Mouse (Mus musculus): ENCODE measurements around the gene Perm1.

The Perm1 gene

DNA sequence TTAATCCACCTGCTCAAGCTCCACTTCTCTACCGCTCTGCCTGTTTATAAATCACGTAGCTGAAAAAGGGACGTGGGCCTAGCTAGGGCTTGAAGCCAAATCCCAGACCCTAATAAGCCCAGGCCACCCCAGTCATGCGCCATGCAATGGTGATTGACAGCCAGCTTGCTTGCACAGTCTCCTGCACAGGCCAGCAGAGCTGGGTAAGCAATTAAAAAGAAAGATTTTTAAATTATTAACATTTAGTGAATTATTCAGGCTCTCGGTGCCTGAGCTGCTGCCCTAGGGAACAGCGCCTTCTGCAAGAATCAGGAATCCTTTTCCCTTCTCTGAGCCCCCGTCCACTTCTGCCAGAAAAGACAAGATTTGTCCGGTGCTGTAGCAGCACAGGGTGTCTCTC lies 35.4 kb downstream of the Perm1 start:
- DNase-seq, result no peak

DNA sequence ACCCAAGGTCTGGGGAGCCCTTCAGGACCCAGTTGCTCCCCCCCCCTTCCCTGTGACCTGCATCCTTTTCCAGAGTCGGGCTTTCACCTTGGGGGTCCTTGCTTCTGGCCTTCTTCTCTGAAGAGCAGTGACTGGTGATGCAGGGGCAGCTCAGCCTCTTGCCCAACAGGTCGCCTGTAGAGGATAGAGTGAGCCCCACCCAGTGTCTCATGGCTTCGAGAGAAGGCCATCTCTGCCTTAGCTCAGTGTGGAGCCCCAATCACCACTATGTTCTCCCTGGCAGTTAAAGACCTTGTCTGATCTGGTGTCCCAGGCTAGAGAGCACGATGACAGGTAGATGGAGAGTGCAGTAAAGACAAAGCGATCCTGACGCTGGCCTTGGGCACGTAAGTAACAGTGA lies 36.5 kb downstream of the Perm1 start:
- no peak for DNase-seq

DNA sequence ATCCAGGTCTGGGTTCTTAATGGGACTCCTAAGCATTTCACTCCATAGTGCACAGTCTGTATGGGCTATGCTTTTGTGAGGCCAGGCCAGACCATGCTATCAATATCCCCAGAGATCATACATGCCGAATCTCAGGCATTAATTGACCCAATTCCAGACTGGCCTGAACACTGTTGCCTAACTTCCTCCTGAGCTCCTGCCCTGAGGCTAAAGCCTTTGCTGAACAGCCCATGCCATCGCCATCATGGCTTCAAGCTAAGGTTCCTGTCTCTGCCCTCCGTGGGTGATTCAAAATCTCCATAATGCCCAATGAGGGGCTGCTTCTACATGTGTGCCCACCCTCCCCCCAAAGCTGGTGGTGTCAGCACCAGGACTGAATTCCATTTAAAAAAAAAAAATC lies 37.0 kb downstream of the Perm1 start:
- DNase-seq, result no peak

DNA sequence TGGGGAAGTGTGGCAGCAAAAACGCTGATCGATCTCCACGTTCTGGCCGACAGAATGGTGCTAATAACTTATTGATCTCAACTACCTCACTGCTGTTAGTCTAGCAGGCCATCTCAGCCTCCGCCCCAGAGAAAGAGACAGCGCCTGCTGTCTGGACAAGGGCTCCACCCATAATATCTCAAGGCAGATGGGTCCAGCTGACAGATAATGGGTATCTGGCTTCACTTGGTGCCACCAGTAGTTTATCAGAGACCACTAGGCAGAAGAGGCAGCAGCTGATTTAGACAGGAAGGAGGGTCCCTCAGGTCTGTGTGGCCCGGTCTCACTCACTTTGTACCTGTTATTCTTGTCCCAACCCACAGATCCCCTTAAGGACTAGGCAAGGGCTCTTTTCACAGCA lies 37.4 kb downstream of the Perm1 start:
- DNase-seq, result no peak

DNA sequence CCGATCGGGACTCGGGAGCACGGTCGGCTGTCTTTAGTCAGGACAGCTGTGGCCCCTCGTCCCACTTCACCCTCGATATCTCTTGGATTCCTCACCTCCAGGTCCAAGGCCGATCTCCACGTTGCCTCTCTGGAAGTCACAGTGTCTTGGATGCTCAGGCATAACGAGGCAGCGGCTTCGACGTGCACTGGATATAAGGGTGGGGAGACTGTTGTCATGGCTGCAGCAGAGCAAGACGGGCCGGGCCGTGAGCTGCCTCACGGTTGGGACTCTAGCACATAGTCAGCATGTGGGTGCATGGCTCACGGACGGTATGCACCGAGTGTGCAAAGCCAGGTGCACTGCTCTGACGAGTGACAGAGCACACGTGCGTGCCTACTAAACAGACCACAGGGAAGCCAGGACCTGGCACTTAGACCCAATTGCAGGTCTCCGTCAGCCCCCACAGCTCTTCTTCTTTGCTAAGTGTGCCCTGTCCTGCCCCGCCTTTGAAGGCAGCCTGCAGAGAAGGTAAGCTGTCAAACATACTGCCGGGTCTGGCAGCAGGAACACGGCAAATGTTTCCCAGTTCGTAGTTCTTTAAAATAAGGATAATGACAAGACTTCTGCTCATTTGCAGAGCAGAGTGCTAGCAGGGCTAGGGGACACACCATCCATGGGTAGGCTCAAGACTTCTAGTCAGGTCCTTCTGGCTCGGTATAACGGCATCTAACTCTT lies 38.9 kb downstream of the Perm1 start:
- no peak for DNase-seq

DNA sequence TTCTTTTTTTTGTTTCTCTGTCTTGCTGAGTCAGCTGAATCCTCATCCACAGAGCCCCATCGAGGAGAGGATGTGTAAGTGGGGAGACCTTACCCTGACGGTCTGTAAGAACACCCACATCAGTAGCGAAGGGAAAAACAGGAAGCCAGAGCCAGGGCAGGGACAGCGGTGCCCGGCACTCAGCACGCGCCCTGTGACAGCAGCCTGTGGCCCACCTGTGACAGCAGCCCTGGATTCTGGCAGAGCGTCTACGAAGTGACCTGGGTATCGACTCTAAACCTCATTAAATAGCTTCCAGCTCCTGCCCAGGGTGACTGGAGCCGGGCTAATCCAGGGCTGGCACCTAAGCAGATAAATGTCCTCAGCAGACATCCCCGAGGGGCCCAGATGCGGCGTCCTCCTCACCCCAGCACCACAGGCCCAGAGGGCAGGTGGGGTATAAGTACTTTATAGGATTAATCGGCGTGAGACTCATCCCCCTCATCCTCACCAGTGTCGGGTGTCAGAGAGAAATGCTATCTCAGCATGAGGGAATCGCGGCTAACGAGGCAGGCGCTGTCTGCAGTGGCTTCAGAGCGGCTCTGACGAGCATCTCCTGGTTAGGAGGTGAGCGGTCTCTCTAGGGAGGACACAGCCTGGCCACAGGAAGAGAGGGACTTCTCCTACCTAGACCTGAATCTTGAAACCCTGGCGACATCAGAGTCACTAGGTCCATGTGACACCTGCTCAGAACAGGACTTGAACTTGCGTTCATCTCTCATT lies 39.6 kb downstream of the Perm1 start, which contains the start of gene Samd11:
Gene Samd11 (minus strand): TSS at position 580 of the 762 bp plus-strand sequence.
- no peak for DNase-seq

Data from right cerebral cortex, postnatal 14 days (tissue).